ENCODE assay signal across 8 mouse cellular contexts in the genomic region with DNA sequence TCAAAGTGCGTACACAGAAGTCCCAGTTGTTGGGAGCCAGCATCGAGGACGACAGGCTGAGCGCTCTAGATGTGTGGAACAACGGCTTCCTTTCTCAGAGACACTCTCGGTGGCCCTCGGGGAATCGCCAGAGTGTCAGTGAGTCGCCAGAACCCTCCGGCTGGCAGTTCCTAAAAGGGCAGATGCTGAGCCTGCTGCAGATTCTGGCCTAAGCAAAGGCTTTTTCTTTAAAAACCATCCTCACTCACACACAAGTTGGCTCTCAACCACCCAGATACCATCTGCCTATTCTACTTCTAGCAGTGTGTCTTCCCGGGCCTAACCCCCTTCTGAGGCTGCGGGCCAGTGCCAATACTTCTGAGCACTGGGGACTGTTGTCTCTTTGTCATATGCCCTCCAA. TPM values are rescaled to one million over a fixed set of nuclear protein-coding genes. Genes with fewer than 3 reads are reported as not detected.
DNase-seq lines count a peak whose midpoint lies in the region; ATAC-seq and TF ChIP-seq lines count a peak whose summit lies in the region.
"Had no signal": no experiment of that assay in that cellular context is flagged by ENCODE, and none has a peak within 500 bp of the region (broad histone marks: within the 10 kb centered on the region; RNA-seq: fewer than 3 reads in every experiment).

No protein-coding gene starts in this region.

- WGBS in cerebellum, adult 2 months = 5% methylated on average over 12 of the region's 12 CpGs
- WGBS in embryonic facial prominence, embryonic 10.5 days = 39% methylated on average over 12 of the region's 12 CpGs
- 47% methylated on average over 12 of the region's 12 CpGs for WGBS in midbrain, postnatal 0 days
- WGBS in heart, embryonic 10.5 days = 66% methylated on average over 12 of the region's 12 CpGs

- no peak for TF ChIP-seq POLR2A in cerebellum, adult 2 months (IDR thresholded peaks at IDR 0.05; ENCODE audit: borderline replicate concordance, insufficient read depth, low read length)

- no peaks in the 10 kb centered on the region for H3K9me3 ChIP-seq in embryonic facial prominence, embryonic 10.5 days
- no peaks in the 10 kb centered on the region for H3K9me3 ChIP-seq in midbrain, postnatal 0 days (ENCODE audit: low read length)
- H3K9me3 ChIP-seq in heart, embryonic 10.5 days = no peaks in the 10 kb centered on the region
- H3K9me3 ChIP-seq: embryonic facial prominence, embryonic 13.5 days had no signal

- no peak overlapping the region for H3K4me2 ChIP-seq in midbrain, postnatal 0 days (ENCODE audit: low read depth, low read length, poor library complexity, severe bottlenecking)
- H3K4me2 ChIP-seq: embryonic facial prominence, embryonic 13.5 days had no signal

- DNase-seq in cerebellum, adult 2 months = peak; percentile 64 to 77
- DNase-seq in embryonic facial prominence, embryonic 10.5 days (ENCODE audit: low spot score) = no peak
- peak; percentile 45 for DNase-seq in layer of hippocampus, adult 9-10 months (ENCODE audit: low spot score)
- DNase-seq in midbrain, postnatal 0 days (ENCODE audit: low spot score) = peak; percentile 74
- no peak for DNase-seq in yolk sac, embryonic 10.5 days (ENCODE audit: low spot score)
- DNase-seq in heart, postnatal 36 days = no peak
- DNase-seq in heart, embryonic 10.5 days (ENCODE audit: low spot score) = no peak

- H3K9ac ChIP-seq in midbrain, postnatal 0 days (replicated peaks; ENCODE audit: low read length, poor library complexity, severe bottlenecking) = no peak overlapping the region
- H3K9ac ChIP-seq: embryonic facial prominence, embryonic 13.5 days had no signal

- peak overlapping the region; percentile 56 for H3K27ac ChIP-seq in cerebellum, adult 2 months (ENCODE audit: insufficient read depth, low read length)
- H3K27ac ChIP-seq in embryonic facial prominence, embryonic 10.5 days (replicated peaks) = peak overlapping the region; percentile 40; the same call in 1 of the 2 replicates
- H3K27ac ChIP-seq in midbrain, postnatal 0 days (ENCODE audit: low read depth, low read length) = no peak overlapping the region
- no peak overlapping the region for H3K27ac ChIP-seq in heart, embryonic 10.5 days
- H3K27ac ChIP-seq: embryonic facial prominence, embryonic 13.5 days had no signal

- ATAC-seq in midbrain, postnatal 0 days (ENCODE audit: low FRiP score) = 0 out of 2 replicates have a peak, but pooled peaks have one; percentile 31

- peaks cover 31% of the 10 kb centered on the region for H3K36me3 ChIP-seq in embryonic facial prominence, embryonic 10.5 days (replicated peaks)
- peaks cover 13% of the 10 kb centered on the region for H3K36me3 ChIP-seq in midbrain, postnatal 0 days (ENCODE audit: insufficient read depth, low read length)
- peaks cover 15% of the 10 kb centered on the region for H3K36me3 ChIP-seq in heart, embryonic 10.5 days

- no peak for TF ChIP-seq CTCF in cerebellum, adult 2 months (IDR thresholded peaks at IDR 0.05; ENCODE audit: borderline replicate concordance, insufficient read depth, low read depth, low read length)
- no peak for TF ChIP-seq CTCF in midbrain, postnatal 0 days (IDR thresholded peaks at IDR 0.05)

- peaks cover 67% of the 10 kb centered on the region for H3K4me1 ChIP-seq in cerebellum, adult 2 months (ENCODE audit: control insufficient read depth, insufficient read depth, low read length)
- peaks cover 79% of the 10 kb centered on the region for H3K4me1 ChIP-seq in embryonic facial prominence, embryonic 10.5 days
- H3K4me1 ChIP-seq in midbrain, postnatal 0 days (ENCODE audit: insufficient read depth, low read length) = peaks cover 3% of the 10 kb centered on the region; the same call in 1 of the 2 replicates
- peaks cover 96% of the 10 kb centered on the region for H3K4me1 ChIP-seq in heart, embryonic 10.5 days

- intact Hi-C loops in heart, postnatal 36 days (cut with DNase I) = no loop called here

- H3K27me3 ChIP-seq in cerebellum, adult 2 months (ENCODE audit: control insufficient read depth, insufficient read depth, low read length) = no peaks in the 10 kb centered on the region
- H3K27me3 ChIP-seq in embryonic facial prominence, embryonic 10.5 days (replicated peaks; ENCODE audit: low read depth, poor library complexity, severe bottlenecking) = no peaks in the 10 kb centered on the region
- H3K27me3 ChIP-seq in midbrain, postnatal 0 days (ENCODE audit: insufficient read depth, low read length) = no peaks in the 10 kb centered on the region
- no peaks in the 10 kb centered on the region for H3K27me3 ChIP-seq in heart, embryonic 10.5 days (ENCODE audit: insufficient read depth, poor library complexity, severe bottlenecking)
- H3K27me3 ChIP-seq: embryonic facial prominence, embryonic 13.5 days had no signal

- peak overlapping the region; percentile 9 for H3K4me3 ChIP-seq in cerebellum, adult 2 months (replicated peaks; ENCODE audit: insufficient read depth, low read depth, low read length)
- no peak overlapping the region for H3K4me3 ChIP-seq in embryonic facial prominence, embryonic 10.5 days
- no peak overlapping the region for H3K4me3 ChIP-seq in midbrain, postnatal 0 days (ENCODE audit: low read depth, low read length)
- no peak overlapping the region for H3K4me3 ChIP-seq in heart, embryonic 10.5 days
- H3K4me3 ChIP-seq: embryonic facial prominence, embryonic 13.5 days had no signal

RNA-seq across cellular contexts. Expression of a gene that starts 45.2 kb away (rescaled TPM):
- polyA plus RNA-seq in cerebellum, adult 2 months (2012; rRNA removed) = 20.7 and 24.3 TPM in 2 replicates
- polyA plus RNA-seq in embryonic facial prominence, embryonic 10.5 days (2016; fragmentation: Nextera tagmentation; extraction: Ambion mirVana) = 120 and 128 TPM in 2 replicates
- total RNA-seq in midbrain, postnatal 0 days (2014; rRNA removed) = 54.4 and 74.2 TPM in 2 replicates
- polyA plus RNA-seq in midbrain, postnatal 0 days (2015; fragmentation: Nextera tagmentation; extraction: Ambion mirVana) = 32.7 and 42.7 TPM in 2 replicates
- total RNA-seq in heart, postnatal 36 days (2021) = 10 to 100 TPM; 52.8 to 54.2 TPM
- polyA plus RNA-seq in heart, embryonic 10.5 days (2016; fragmentation: Nextera tagmentation; extraction: Ambion mirVana) = 80.6 and 114 TPM in 2 replicates

Comparison
In these comparisons a context has a peak if more than half of its experiments do, and no peak if none do; other contexts are left out.
1. DNase-seq: peak in cerebellum, adult 2 months (2 of 2), layer of hippocampus, adult 9-10 months (single experiment) and midbrain, postnatal 0 days (single experiment); none in embryonic facial prominence, embryonic 10.5 days (single experiment), yolk sac, embryonic 10.5 days (single experiment), heart, postnatal 36 days (0 of 2) and heart, embryonic 10.5 days (single experiment).
2. H3K27ac ChIP-seq: peak in cerebellum, adult 2 months (single experiment) and embryonic facial prominence, embryonic 10.5 days (single experiment); none in midbrain, postnatal 0 days (single experiment) and heart, embryonic 10.5 days (single experiment).